Mouse (Mus musculus): Measurements from ENCODE around the gene Hnrnpa3.
A peak's percentile ranks its signal among the peaks of the same experiment; 100 is the strongest.
"Not testable (repeated sequence)": the region's sequence is repeated elsewhere in the genome, so short reads cannot be mapped to it uniquely, and the experiment has no call there.

Gene Hnrnpa3

GRCm38 (mm10) chr2:75637361-75637760 is 21.7 kb upstream of the Hnrnpa3 start:
- DNase-seq, result no peak

GRCm38 (mm10) chr2:75637822-75638221 is 21.2 kb upstream of the Hnrnpa3 start:
- not testable (repeated sequence) for DNase-seq

GRCm38 (mm10) chr2:75639535-75639934 is 19.5 kb upstream of the Hnrnpa3 start:
- DNase-seq, result not testable (repeated sequence)

- not testable (repeated sequence) for DNase-seq
These were observed 16.7 kb upstream of the Hnrnpa3 start for GRCm38 (mm10) chr2:75642312-75642711.

GRCm38 (mm10) chr2:75642795-75643550 is 16.1 kb upstream of the Hnrnpa3 start:
- DNase-seq, result no peak

GRCm38 (mm10) chr2:75643950-75644349 is 15.1 kb upstream of the Hnrnpa3 start:
- DNase-seq, result no peak

- no peak for DNase-seq
These were observed 13.8 kb upstream of the Hnrnpa3 start for GRCm38 (mm10) chr2:75645251-75645650.

- DNase-seq, result no peak
These were observed 8.6 kb upstream of the Hnrnpa3 start for GRCm38 (mm10) chr2:75650437-75650836.

GRCm38 (mm10) chr2:75653150-75653549 is 5.9 kb upstream of the Hnrnpa3 start:
- DNase-seq, result no peak

GRCm38 (mm10) chr2:75654679-75655078 is 4.4 kb upstream of the Hnrnpa3 start:
- DNase-seq, result no peak

- DNase-seq, result no peak
These were observed 2.1 kb upstream of the Hnrnpa3 start for GRCm38 (mm10) chr2:75656924-75657323.

GRCm38 (mm10) chr2:75657907-75658691 is 962 bp upstream of the Hnrnpa3 start:
- DNase-seq, result no peak

GRCm38 (mm10) chr2:75659629-75659960 is 534 bp downstream of the Hnrnpa3 start:
- DNase-seq, result peak; percentile 94

- no peak for DNase-seq
These were observed 1.3 kb downstream of the Hnrnpa3 start for GRCm38 (mm10) chr2:75660255-75660948.

- DNase-seq, result no peak
These were observed 2.0 kb downstream of the Hnrnpa3 start for GRCm38 (mm10) chr2:75661106-75661505.

- peak; percentile 46 to 52 for DNase-seq
These were observed 10.7 kb downstream of the Hnrnpa3 start for GRCm38 (mm10) chr2:75669491-75670445.

GRCm38 (mm10) chr2:75670446-75671336 is 11.6 kb downstream of the Hnrnpa3 start:
- no peak for DNase-seq

- no peak for DNase-seq
These were observed 12.2 kb downstream of the Hnrnpa3 start for GRCm38 (mm10) chr2:75671337-75671660.

GRCm38 (mm10) chr2:75672561-75672960 is 13.5 kb downstream of the Hnrnpa3 start:
- no peak for DNase-seq

GRCm38 (mm10) chr2:75676567-75676966 is 17.5 kb downstream of the Hnrnpa3 start:
- no peak for DNase-seq

GRCm38 (mm10) chr2:75679947-75680346 is 20.9 kb downstream of the Hnrnpa3 start:
- no peak for DNase-seq

- DNase-seq, result no peak
These were observed 22.4 kb downstream of the Hnrnpa3 start for GRCm38 (mm10) chr2:75681439-75681838.
